Mouse (Mus musculus): ENCODE results near the gene 6330409D20Rik.

DNA sequence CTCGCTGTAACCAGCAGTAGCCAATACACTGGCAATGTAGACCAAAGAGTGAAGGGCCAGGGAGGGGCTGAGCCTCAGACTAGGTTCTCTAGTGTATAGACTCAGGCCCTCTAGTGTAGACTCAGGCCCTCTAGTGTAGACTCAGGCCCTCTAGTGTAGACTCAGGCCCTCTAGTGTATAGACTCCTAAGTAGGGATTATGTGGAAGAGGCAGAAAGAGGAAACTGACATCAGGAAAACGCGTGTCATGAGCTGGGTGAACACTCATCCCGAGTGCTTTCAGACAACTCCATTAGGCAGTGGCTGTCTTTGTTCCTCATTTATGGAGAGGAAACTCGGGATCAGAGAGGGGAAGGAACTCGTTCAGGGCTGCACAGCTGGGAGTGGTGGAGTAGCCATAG, 3.8 kb downstream of the 6330409D20Rik start:
- TF ChIP-seq MAFK (IDR thresholded peaks at IDR 0.05; ENCODE audit: insufficient read depth, low read depth, low read length), result no peak
- TF ChIP-seq ZC3H11A (IDR thresholded peaks at IDR 0.05; ENCODE audit: borderline replicate concordance, low read depth, low read length), result no peak
